Mouse (Mus musculus) midbrain, embryonic 11.5 days (tissue): ENCODE results near the gene Ppm1j. TPM values are rescaled to one million over a fixed set of nuclear protein-coding genes. Genes with fewer than 3 reads are reported as not detected.

Experiments used
- ATAC-seq: fragments of 200-750 bp; cut with Nextera tagmentation; 2 replicates; pipeline ENCODE4 v1.8.0; 2017; ENCODE audit warnings: moderate TSS enrichment, moderate library complexity; ENCODE audit not compliant: low FRiP score
- DNase-seq: peaks from one replicate; pipeline ENCODE4 v3.0.0; 2015; ENCODE audit warnings: low spot score; ENCODE audit errors: missing footprints
- H3K27ac ChIP-seq: fragments of 300-500 bp; sonication (generic); 2 replicates; pipeline ENCODE4 v1.5.1; 2014; ENCODE audit warnings: low read depth, low read length
- H3K27me3 ChIP-seq: fragments of 300-500 bp; sonication (generic); 2 replicates; pipeline ENCODE4 v1.6.1; 2014; ENCODE audit warnings: mild to moderate bottlenecking, low read length, moderate library complexity, mixed read lengths; ENCODE audit not compliant: control insufficient read depth, insufficient read depth
- H3K36me3 ChIP-seq: fragments of 300-500 bp; sonication (generic); 2 replicates; pipeline ENCODE4 v1.6.1; 2014; ENCODE audit warnings: mild to moderate bottlenecking, low read length, moderate library complexity, mixed read lengths; ENCODE audit not compliant: control insufficient read depth, insufficient read depth
- H3K4me1 ChIP-seq: fragments of 300-500 bp; sonication (generic); 2 replicates; pipeline ENCODE4 v1.6.1; 2014; ENCODE audit warnings: low read length; ENCODE audit not compliant: control insufficient read depth, insufficient read depth
- H3K4me2 ChIP-seq: fragments of 300-500 bp; sonication (generic); 2 replicates; pipeline ENCODE4 v1.6.1; 2014; ENCODE audit warnings: mild to moderate bottlenecking, moderate library complexity
- H3K4me3 ChIP-seq: fragments of 300-500 bp; sonication (generic); 2 replicates; pipeline ENCODE4 v1.5.1; 2014; ENCODE audit warnings: low read depth, low read length
- H3K9ac ChIP-seq: fragments of 300-500 bp; sonication (generic); 2 replicates; pipeline ENCODE4 v1.6.1; 2014; ENCODE audit warnings: low read length
- H3K9me3 ChIP-seq: fragments of 300-500 bp; sonication (generic); 2 replicates; pipeline ENCODE4 v1.6.1; 2016; ENCODE audit warnings: low read length; ENCODE audit not compliant: control insufficient read depth
- WGBS: fragments of 180-500 bp; shearing (Covaris S2); extraction: QIAGEN DNeasy Blood & Tissue Kit; methylation state at CpG from one replicate; pipeline ENCODE4 v1.1.7; 2014; 5-methylcytosine and 5-hydroxymethylcytosine counted together
- polyA plus RNA-seq: library from polyadenylated mRNA; unstranded; fragments of >200 nt; fragmentation: Nextera tagmentation; extraction: Ambion mirVana; gene quantifications from 2 replicates; pipeline ENCODE4 v1.2.1, GENCODE M21; 2014

The Ppm1j gene
- polyA plus RNA-seq, 1 experiment from 2014 or later = 0.97 TPM

DNA sequence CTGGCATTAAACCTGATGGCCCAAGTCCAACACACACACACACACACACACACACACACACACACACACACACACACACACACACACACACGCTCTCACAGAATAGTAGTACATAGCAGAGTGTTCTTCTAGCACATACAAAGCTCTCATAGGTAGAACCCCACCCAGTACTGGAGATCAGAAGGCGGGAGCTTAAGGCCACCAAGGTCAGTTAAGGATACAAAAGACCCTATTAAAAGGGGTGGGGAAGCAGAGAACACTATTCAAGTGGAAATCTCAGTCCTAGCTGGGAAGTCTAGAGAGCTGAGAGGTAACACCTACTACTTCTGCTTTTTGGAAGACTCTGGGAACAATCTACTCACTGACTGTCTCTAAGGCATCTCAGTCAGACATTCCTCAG is 34.5 kb downstream of the Ppm1j start:
- WGBS = 100% methylated on average over 2 of the region's 2 CpGs
- no peaks in the 10 kb centered on the region for H3K36me3 ChIP-seq
- H3K27me3 ChIP-seq = no peaks in the 10 kb centered on the region
- no peak overlapping the region for H3K4me2 ChIP-seq
- H3K4me1 ChIP-seq = peaks cover 5% of the 10 kb centered on the region; the same call in 1 of the 2 replicates
- DNase-seq (no peak), ATAC-seq (no peak)
- H3K27ac ChIP-seq = no peak overlapping the region
- no peak overlapping the region for H3K9ac ChIP-seq
- no peak overlapping the region for H3K4me3 ChIP-seq
- H3K9me3 ChIP-seq = no peaks in the 10 kb centered on the region

DNA sequence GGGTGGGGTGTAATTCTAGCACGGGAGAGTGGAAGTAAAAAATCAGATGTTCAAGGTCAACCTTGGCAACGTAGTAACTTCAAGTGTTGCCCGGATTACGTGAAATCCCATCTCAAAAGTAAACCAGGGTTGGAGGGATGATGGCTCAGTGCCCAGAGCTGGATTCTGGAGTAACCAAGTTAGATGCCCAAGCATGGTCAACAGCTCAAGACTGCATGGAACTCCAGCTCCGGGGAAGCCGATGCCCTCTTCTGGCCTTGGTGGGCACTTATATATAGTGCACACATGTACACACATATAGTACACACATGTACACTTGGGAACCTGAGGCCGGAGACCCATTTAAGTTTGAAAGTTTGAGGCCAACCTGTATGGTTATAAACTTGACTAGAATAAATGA is 35.3 kb downstream of the Ppm1j start:
- WGBS = 97% methylated on average over 7 of the region's 7 CpGs
- H3K27ac ChIP-seq = no peak overlapping the region
- H3K4me2 ChIP-seq = no peak overlapping the region
- ATAC-seq = no peak
- H3K9me3 ChIP-seq = no peaks in the 10 kb centered on the region
- H3K27me3 ChIP-seq = no peaks in the 10 kb centered on the region
- H3K4me1 ChIP-seq = peaks cover 5% of the 10 kb centered on the region; the same call in 1 of the 2 replicates
- DNase-seq = peak; percentile 70
- H3K4me3 ChIP-seq = no peak overlapping the region
- H3K9ac ChIP-seq = no peak overlapping the region
- H3K36me3 ChIP-seq = no peaks in the 10 kb centered on the region

DNA sequence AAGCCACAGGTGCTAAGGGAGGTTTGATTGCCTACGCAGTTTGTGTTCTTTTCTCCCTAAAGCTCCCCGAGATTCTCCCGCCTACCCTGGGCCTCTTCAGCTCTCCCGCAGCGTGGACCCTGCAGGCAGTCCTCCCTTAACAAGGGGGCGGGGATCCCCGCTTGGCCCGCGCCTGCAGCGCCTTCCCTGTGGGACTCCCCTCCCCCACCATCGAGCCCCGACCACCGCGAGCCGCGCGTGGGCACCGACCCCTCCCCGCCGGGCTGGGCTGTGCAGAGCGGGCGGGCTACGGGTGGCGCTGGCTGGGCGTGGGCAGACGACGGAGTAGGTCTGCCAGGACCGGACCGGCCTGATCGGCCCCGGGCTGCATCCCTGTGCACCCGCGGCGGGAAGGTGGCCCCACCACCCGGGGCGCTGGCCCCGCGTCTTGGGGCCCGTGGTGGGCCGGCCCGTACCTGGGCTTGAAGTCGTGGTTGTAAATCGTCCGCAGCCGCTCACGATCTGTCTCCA is 36.7 kb downstream of the Ppm1j start:
- Histone ChIP-seq H3K27ac (no peak overlapping the region), H3K9me3 (no peaks in the 10 kb centered on the region), H3K36me3 (no peaks in the 10 kb centered on the region), H3K4me2 (peak overlapping the region; percentile 97), H3K27me3 (no peaks in the 10 kb centered on the region), H3K4me1 (peaks cover 5% of the 10 kb centered on the region; the same call in 1 of the 2 replicates), H3K9ac (peak overlapping the region; percentile 86), H3K4me3 (peak overlapping the region; percentile 72)
- peak; percentile 92 for DNase-seq
- WGBS = under 1% methylated on average over 46 of the region's 46 CpGs
- ATAC-seq = peak; percentile 75

DNA sequence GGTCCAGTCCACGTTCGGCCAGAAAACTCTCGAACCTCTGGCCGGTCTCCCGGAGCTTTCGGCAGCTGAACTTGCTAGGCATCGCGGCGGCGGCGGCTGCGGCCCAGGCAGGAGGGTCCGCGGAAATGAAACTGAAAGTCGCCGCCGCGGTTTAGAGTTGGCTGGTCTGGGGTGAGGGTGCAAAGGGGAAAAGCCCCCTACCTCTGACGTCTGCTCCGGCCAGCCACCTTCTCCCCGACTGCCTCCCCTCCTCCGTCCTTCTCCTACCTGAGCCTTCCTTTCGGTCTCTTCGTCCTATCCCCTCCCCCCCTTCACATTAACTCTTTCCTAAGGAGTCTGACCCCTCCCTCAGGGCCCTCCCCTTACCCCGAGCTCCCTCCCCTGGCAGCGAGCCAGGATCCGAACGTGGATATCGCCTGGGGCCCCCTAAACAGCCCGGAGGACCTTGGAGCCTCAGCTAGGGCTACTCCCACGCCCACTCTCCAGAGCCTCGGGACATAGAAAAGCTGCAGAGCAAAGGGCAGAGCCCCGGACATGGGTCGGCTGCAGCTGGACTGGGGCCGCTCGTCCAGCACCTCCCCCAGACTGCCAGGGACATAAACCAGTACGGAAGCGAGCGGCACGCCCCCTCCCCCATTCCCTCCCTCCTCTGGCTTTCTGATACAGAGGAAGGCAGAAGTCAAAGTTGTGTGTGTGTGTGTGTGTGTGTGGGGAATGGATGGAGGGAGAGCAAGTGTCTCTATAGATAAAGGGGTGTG is 37.3 kb downstream of the Ppm1j start, which contains the start of gene Mov10:
TSS of gene Mov10 (minus strand) at position 573 of the 758 bp plus-strand sequence.
- WGBS = under 1% methylated on average over 33 of the region's 40 CpGs
- H3K27me3 ChIP-seq = no peaks in the 10 kb centered on the region
- peaks cover 5% of the 10 kb centered on the region; the same call in 1 of the 2 replicates for H3K4me1 ChIP-seq
- H3K27ac ChIP-seq = no peak within 1 kb of the TSS
- ATAC-seq (peak; percentile 85), DNase-seq (peak; percentile 96)
- H3K36me3 ChIP-seq = no peaks in the 10 kb centered on the region
- H3K9me3 ChIP-seq = no peaks in the 10 kb centered on the region
- peak within 1 kb of the TSS; percentile 72 for H3K4me3 ChIP-seq
- peak within 1 kb of the TSS; percentile 86 for H3K9ac ChIP-seq
- H3K4me2 ChIP-seq = peak within 1 kb of the TSS; percentile 97

DNA sequence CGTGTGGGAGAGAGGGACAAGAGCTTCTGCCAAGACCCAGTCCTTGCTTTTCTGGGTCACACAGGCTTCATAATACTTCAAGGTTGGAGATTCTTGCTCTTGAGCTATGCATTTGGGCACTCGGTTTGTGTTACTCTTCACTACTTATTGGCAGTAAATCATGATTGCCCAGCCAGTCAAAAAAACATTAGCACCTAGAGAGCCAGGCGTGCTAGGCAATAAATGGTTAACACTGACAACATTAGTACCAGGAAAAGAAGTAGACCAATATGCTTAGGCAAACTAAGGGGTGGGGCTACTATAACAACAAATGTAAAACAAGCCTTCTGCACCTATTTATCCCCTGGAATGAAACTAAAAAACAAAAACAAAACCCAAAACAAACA is 37.9 kb downstream of the Ppm1j start:
- peak overlapping the region; percentile 72 for H3K4me3 ChIP-seq
- 10% methylated on average over 3 of the region's 3 CpGs for WGBS
- no peaks in the 10 kb centered on the region for H3K27me3 ChIP-seq
- DNase-seq (no peak), ATAC-seq (no peak)
- no peak overlapping the region for H3K27ac ChIP-seq
- peak overlapping the region; percentile 97 for H3K4me2 ChIP-seq
- H3K9ac ChIP-seq = peak overlapping the region; percentile 86; the same call in 1 of the 2 replicates
- H3K4me1 ChIP-seq = peaks cover 5% of the 10 kb centered on the region; the same call in 1 of the 2 replicates
- no peaks in the 10 kb centered on the region for H3K36me3 ChIP-seq
- H3K9me3 ChIP-seq = no peaks in the 10 kb centered on the region

DNA sequence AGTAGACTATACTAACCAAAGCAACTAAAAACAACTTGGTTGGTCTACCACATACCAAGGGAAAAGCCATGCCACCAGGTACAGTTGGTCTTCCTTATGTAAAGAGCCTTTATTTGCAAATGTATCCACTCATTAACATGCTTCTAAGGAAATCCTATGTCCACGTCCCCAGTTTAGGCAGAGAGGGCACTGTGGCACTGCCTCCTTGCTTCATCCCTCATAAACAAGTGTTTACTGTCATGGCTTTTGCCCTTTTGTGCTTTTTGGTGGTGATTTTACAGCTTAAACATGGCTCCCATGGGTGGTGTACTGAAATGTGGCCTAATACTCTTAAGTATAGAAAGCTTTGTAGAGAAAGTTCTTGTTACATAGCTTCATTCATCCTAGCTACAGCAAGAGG is 39.6 kb downstream of the Ppm1j start:
- Histone ChIP-seq H3K4me1 (peaks cover 5% of the 10 kb centered on the region; the same call in 1 of the 2 replicates), H3K4me3 (no peak overlapping the region), H3K9ac (no peak overlapping the region), H3K27ac (no peak overlapping the region), H3K27me3 (no peaks in the 10 kb centered on the region), H3K9me3 (no peaks in the 10 kb centered on the region), H3K36me3 (no peaks in the 10 kb centered on the region), H3K4me2 (no peak overlapping the region)
- WGBS = 70% methylated on average over 1 of the region's 1 CpGs
- ATAC-seq (no peak), DNase-seq (peak; percentile 80)

DNA sequence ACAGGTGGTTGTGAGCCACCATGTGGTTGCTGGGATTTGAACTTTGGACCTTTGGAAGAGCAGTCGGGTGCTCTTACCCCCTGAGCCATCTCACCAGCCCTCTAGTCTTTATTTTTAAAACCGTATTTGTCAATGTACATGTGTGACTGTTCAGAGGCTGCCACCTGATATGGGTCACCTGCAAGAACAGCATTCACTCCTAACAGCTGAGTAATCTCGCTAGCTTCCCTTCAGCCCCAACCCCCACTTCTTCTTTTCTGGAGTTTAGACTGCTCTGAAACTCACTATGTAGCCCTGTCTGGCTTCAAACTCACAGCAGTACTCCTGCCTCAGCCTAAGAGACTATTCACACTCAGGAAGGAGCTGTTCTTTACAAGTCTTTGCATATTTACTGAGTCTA is 41.6 kb downstream of the Ppm1j start:
- no peak overlapping the region for H3K4me2 ChIP-seq

More for the DNA sequence above, 41.6 kb downstream of the Ppm1j start:
- no peaks in the 10 kb centered on the region for H3K27me3 ChIP-seq
- no peak overlapping the region for H3K27ac ChIP-seq
- H3K36me3 ChIP-seq = peaks cover 2% of the 10 kb centered on the region; the same call in 1 of the 2 replicates
- H3K9ac ChIP-seq = no peak overlapping the region
- ATAC-seq (no peak), DNase-seq (peak; percentile 39)
- H3K9me3 ChIP-seq = no peaks in the 10 kb centered on the region
- H3K4me3 ChIP-seq = no peak overlapping the region
- WGBS = 84% methylated on average over 3 of the region's 3 CpGs
- H3K4me1 ChIP-seq = peaks cover 5% of the 10 kb centered on the region; the same call in 1 of the 2 replicates
